Mouse (Mus musculus): ENCODE data around the gene Pkd1l3. TPM values are rescaled to one million over a fixed set of nuclear protein-coding genes. Genes with fewer than 3 reads are reported as not detected.

The Pkd1l3 gene
- total and polyA plus RNA-seq, 3 experiments, result 2.6 to 7.4 TPM; not detected in 1

DNA sequence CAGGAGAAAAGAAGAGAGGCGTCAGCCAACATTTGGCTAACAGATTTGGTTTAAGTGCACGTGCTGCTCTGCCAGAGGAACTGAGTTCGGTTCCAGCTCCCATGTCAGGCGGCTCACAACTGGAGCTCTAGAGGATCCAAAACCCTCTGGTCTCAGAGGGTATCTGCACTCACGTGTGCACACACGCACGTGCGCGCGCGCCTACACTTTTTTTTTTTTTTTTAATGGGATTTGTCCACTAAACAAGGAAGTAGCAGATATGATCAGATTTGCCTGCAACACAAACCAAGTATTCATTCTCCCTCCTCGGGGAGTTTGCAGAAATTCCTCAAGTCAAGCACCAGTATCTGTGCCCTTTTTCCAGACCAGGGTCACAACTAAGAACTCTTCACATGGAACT, 6.7 kb upstream of the Pkd1l3 start (continued):
- TF ChIP-seq MAX (IDR thresholded peaks at IDR 0.05; ENCODE audit: low read length), result peak; percentile 92

DNA sequence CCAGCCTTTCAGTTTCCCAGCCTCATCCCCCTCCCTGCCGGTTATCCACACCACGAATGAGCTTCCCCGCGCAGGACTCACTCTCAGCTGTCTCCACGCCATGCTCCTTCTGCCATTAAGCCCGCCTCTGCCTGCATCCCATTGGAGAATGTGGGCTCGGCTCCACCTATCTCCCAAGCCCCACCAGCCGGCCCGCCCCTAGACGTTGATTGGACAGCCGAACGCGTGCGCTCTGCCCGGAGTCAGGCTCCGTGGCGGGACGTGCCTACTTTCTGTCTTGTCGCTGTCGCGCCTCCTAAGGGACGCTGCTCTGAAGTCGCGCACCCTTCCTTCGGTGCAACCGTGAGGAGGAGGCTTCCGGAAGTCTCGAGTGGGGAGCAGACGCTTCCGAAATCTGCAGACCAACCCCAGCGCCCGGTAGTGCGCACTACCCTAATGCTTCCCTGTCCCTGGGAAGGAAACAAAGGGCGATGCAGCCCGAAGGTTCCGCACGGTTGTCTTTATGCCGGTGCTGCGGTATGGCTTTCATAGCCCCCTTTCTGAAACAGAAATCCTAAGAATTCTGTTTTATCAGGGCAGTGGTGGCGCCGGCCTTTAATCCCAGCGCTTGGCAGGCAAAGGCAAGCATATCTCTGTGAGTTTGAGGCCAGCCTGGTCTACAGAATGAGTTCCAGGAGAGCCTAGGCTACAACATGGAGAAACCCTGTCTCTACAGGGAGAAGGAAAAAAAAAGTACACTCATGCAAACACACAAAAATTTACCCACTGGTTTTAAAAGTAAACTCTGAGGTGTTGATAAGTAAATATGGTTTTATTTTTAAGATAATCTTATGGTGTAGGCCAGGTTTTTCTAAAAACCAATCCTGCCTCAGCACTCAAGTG, 5.8 kb upstream of the Pkd1l3 start, which contains the start of gene Dhodh:
Gene Dhodh (minus strand): TSS at position 403 of the 882 bp plus-strand sequence.
- Histone ChIP-seq H3K4me1 (ENCODE audit: control insufficient read depth in 1 of 2, insufficient read depth in 2 of 2, low read length in 2 of 2) (peaks cover 4 to 9% of the 10 kb centered on the region in 2 experiments), H3K9ac (ENCODE audit: control insufficient read depth, low read depth, low read length, poor library complexity, severe bottlenecking) (peak within 1 kb of the TSS; percentile 90), H3K79me2 (ENCODE audit: control insufficient read depth, insufficient read depth, low read length, poor library complexity) (peaks cover 6% of the 10 kb centered on the region), H3K4me3 (ENCODE audit: control insufficient read depth in 1 of 2, insufficient read depth in 1 of 2, low read depth in 2 of 2, low read length in 2 of 2) (peak within 1 kb of the TSS; percentile 68 to 93), H3K9me3 (replicated peaks; ENCODE audit: insufficient read depth, low read length) (no peaks in the 10 kb centered on the region), H3K27me3 (ENCODE audit: control insufficient read depth in 1 of 2, insufficient read depth in 2 of 2, low read length in 2 of 2) (no peaks in the 10 kb centered on the region), H3K36me3 (ENCODE audit: control insufficient read depth in 1 of 2, insufficient read depth in 2 of 2, low read length in 2 of 2) (peaks cover 0 to 15% of the 10 kb centered on the region in 2 experiments; a peak in 2 of 4 replicates), H3K27ac (ENCODE audit: control insufficient read depth, low read depth, low read length) (peak within 1 kb of the TSS; percentile 98)
- DNase-seq (ENCODE audit: low read depth, low spot score), result peak; percentile 98
- TF ChIP-seq ZNF384 (IDR thresholded peaks at IDR 0.05; ENCODE audit: low read depth, low read length) (peak; percentile 52; the same call in 1 of the 2 replicates), CHD2 (IDR thresholded peaks at IDR 0.05; ENCODE audit: low read length) (no peak), USF1 (IDR thresholded peaks at IDR 0.05; ENCODE audit: low read depth, low read length) (no peak), HCFC1 (IDR thresholded peaks at IDR 0.05; ENCODE audit: low read depth, low read length) (peak; percentile 88), SIN3A (IDR thresholded peaks at IDR 0.05; ENCODE audit: low read length) (peak; percentile 81), ZMIZ1 (IDR thresholded peaks at IDR 0.05; ENCODE audit: low read depth, low read length) (peak; percentile 39; the same call in 1 of the 2 replicates), NELFE (IDR thresholded peaks at IDR 0.05; ENCODE audit: low read depth, low read length) (peak; percentile 86), RAD21 (IDR thresholded peaks at IDR 0.05; ENCODE audit: low read depth, low read length) (no peak), NRF1 (IDR thresholded peaks at IDR 0.05; ENCODE audit: insufficient read depth, low read depth, low read length, poor library complexity, severe bottlenecking) (peak; percentile 83), ETS1 (IDR thresholded peaks at IDR 0.05; ENCODE audit: low read depth, low read length) (no peak; the same call in 1 of the 2 replicates), ZKSCAN1 (IDR thresholded peaks at IDR 0.05; ENCODE audit: low read depth, low read length) (no peak), SMC3 (IDR thresholded peaks at IDR 0.05; ENCODE audit: low read depth, low read length) (no peak), MAFK (IDR thresholded peaks at IDR 0.05; ENCODE audit: borderline replicate concordance, low read depth, low read length) (no peak), MAX (IDR thresholded peaks at IDR 0.05; ENCODE audit: low read length) (0 out of 2 replicates have a peak, but pooled peaks have one; percentile 9), GATA1 (IDR thresholded peaks at IDR 0.05; ENCODE audit: low read depth, low read length) (peak; percentile 19; the same call in 1 of the 2 replicates), GABPA (IDR thresholded peaks at IDR 0.05; ENCODE audit: low read depth, low read length) (no peak), UBTF (IDR thresholded peaks at IDR 0.05; ENCODE audit: borderline replicate concordance, insufficient read depth, low read depth, low read length) (no peak), USF2 (IDR thresholded peaks at IDR 0.05; ENCODE audit: borderline replicate concordance in 1 of 2, insufficient read depth in 1 of 2, low read depth in 1 of 2, low read length in 2 of 2) (no peak), E2F4 (IDR thresholded peaks at IDR 0.05; ENCODE audit: borderline replicate concordance, low read depth, low read length) (no peak), ZC3H11A (IDR thresholded peaks at IDR 0.05; ENCODE audit: low read depth, low read length) (no peak), MAZ (IDR thresholded peaks at IDR 0.05; ENCODE audit: low read depth, low read length) (0 out of 2 replicates have a peak, but pooled peaks have one; percentile 51), MYB (IDR thresholded peaks at IDR 0.05; ENCODE audit: low read depth, low read length) (no peak), MXI1 (IDR thresholded peaks at IDR 0.05; ENCODE audit: low read depth, low read length) (peak; percentile 66), CTCF (IDR thresholded peaks at IDR 0.05 in 2 of 3, conservative IDR thresholded peaks at IDR 0.05 in 1 of 3; ENCODE audit: control insufficient read depth in 1 of 3, insufficient read depth in 1 of 3, low read depth in 2 of 3, low read length in 3 of 3, poor library complexity in 1 of 3, severe bottlenecking in 1 of 3) (no peak), ELF1 (IDR thresholded peaks at IDR 0.05; ENCODE audit: low read depth, low read length) (peak; percentile 72), MEF2A (IDR thresholded peaks at IDR 0.05; ENCODE audit: extremely low read depth, insufficient replicate concordance, low read depth, low read length, poor library complexity, severe bottlenecking) (no peak), TCF12 (IDR thresholded peaks at IDR 0.05; ENCODE audit: low read depth, low read length) (peak; percentile 72), BHLHE40 (IDR thresholded peaks at IDR 0.05; ENCODE audit: borderline replicate concordance, low read depth, low read length) (0 out of 2 replicates have a peak, but pooled peaks have one; percentile 3), TBP (IDR thresholded peaks at IDR 0.05; ENCODE audit: low read depth, low read length) (peak; percentile 77; the same call in 1 of the 2 replicates), MYC (IDR thresholded peaks at IDR 0.05; ENCODE audit: low read depth, low read length) (0 out of 2 replicates have a peak, but pooled peaks have one; percentile 19), JUND (IDR thresholded peaks at IDR 0.05; ENCODE audit: low read depth, low read length) (no peak), POLR2AphosphoS2 (IDR thresholded peaks at IDR 0.05; ENCODE audit: low read length) (peak; percentile 91)
